Mouse (Mus musculus) liver, adult 2 months (tissue): ENCODE results near the gene Peak1.

Source experiments
- CTCF ChIP-seq: fragments of 200-500 bp; IDR thresholded peaks from 2 replicates; pipeline ENCODE4 v1.5.1; 2011; ENCODE audit warnings: low read depth, low read length, control low read depth
- POLR2A ChIP-seq: fragments of 200-500 bp; IDR thresholded peaks from 2 replicates; pipeline ENCODE4 v1.6.1; 2011; ENCODE audit warnings: low read length, control low read depth; ENCODE audit not compliant: insufficient read depth; ENCODE audit errors: extremely low read depth

DNA sequence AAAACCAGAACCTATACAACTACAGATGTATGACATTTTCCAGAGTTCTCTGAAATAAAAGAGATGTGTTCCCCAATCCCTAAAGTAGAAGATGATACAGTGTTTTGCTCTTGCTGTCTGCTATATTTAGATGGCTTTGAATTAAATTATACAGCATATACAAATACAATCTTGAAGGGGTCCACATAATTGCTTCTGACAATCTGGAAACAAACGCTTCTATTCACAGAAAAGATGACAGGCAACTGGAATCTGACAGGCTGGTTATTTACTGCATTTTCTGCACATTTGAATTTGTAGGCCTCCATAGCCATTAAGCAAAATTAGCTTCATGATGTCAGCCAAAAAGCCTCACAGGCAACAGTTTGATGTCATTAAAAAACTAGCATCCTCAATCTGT is 35.1 kb downstream of the Peak1 start:
- TF ChIP-seq CTCF (no peak), POLR2A (no peak)
